Mouse (Mus musculus): ENCODE data around the gene Ube2e2. TPM values are rescaled to one million over a fixed set of nuclear protein-coding genes. Genes with fewer than 3 reads are reported as not detected.

Ube2e2 gene
- polyA plus RNA-seq, 1 experiment from 2014 or later, result 53.7 TPM

DNA sequence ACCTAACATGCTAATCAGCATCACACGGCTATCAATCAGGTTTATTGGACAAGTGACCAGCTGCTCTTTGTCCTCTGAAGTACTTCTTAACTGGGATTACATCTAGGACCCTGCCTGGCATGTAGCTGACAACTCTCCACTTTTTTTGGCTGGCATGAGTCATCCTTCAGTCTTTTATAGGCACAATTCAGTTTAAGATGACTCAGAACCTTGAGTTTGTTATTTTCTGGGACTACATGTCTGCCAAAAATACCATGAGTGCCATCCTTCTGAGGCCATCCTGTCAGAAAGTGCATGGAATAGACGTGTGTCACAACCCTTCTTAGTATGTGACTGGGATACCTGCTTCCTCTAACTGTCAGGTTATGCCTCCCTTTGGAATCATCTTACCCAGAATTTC is 120.3 kb downstream of the Ube2e2 start:
- Histone ChIP-seq H3K9ac (ENCODE audit: low read length) (no peak overlapping the region), H3K4me3 (ENCODE audit: control insufficient read depth in 1 of 2, insufficient read depth in 1 of 2, low read depth in 1 of 2, low read length in 2 of 2) (no peak overlapping the region), H3K27me3 (ENCODE audit: control insufficient read depth, insufficient read depth, low read length) (no peaks in the 10 kb centered on the region), H3K4me2 (ENCODE audit: low read length) (no peak overlapping the region), H3K4me1 (ENCODE audit: control insufficient read depth in 2 of 2, insufficient read depth in 2 of 2, low read length in 2 of 2) (peaks cover 0 to 5% of the 10 kb centered on the region in 2 experiments; a peak in 1 of 4 replicates), H3K36me3 (ENCODE audit: control insufficient read depth, insufficient read depth, low read length) (no peaks in the 10 kb centered on the region), H3K9me3 (ENCODE audit: control insufficient read depth, low read length) (no peaks in the 10 kb centered on the region), H3K27ac (replicated peaks in 1 of 2; ENCODE audit: control insufficient read depth in 1 of 2, insufficient read depth in 1 of 2, low read depth in 2 of 2, low read length in 2 of 2) (no peak overlapping the region)
- no peak for ATAC-seq (ENCODE audit: insufficient number of reproducible peaks, insufficient read depth, low FRiP score, low read depth)
- WGBS, result 24% methylated on average over 2 of the region's 2 CpGs

- Histone ChIP-seq H3K4me2 (ENCODE audit: low read length) (no peak overlapping the region), H3K27ac (replicated peaks in 1 of 2; ENCODE audit: control insufficient read depth in 1 of 2, insufficient read depth in 1 of 2, low read depth in 2 of 2, low read length in 2 of 2) (no peak overlapping the region), H3K4me3 (ENCODE audit: control insufficient read depth in 1 of 2, insufficient read depth in 1 of 2, low read depth in 1 of 2, low read length in 2 of 2) (no peak overlapping the region), H3K27me3 (ENCODE audit: control insufficient read depth, insufficient read depth, low read length) (no peaks in the 10 kb centered on the region), H3K9ac (ENCODE audit: low read length) (no peak overlapping the region), H3K9me3 (ENCODE audit: control insufficient read depth, low read length) (no peaks in the 10 kb centered on the region), H3K36me3 (ENCODE audit: control insufficient read depth, insufficient read depth, low read length) (no peaks in the 10 kb centered on the region), H3K4me1 (ENCODE audit: control insufficient read depth in 2 of 2, insufficient read depth in 2 of 2, low read length in 2 of 2) (peaks cover 2 to 3% of the 10 kb centered on the region in 2 experiments; a peak in 2 of 4 replicates)
- ATAC-seq (ENCODE audit: insufficient number of reproducible peaks, insufficient read depth, low FRiP score, low read depth), result no peak
- WGBS, result 54% methylated on average over 6 of the region's 6 CpGs
Observed at GRCm38 (mm10) chr14:18759601-18760356, 134.3 kb downstream of the Ube2e2 start.

GRCm38 (mm10) chr14:18758595-18759532 is 135.2 kb downstream of the Ube2e2 start:
- no peak overlapping the region for H3K4me2 ChIP-seq (ENCODE audit: low read length)
- no peaks in the 10 kb centered on the region for H3K9me3 ChIP-seq (ENCODE audit: control insufficient read depth, low read length)
- H3K36me3 ChIP-seq (ENCODE audit: control insufficient read depth, insufficient read depth, low read length), result no peaks in the 10 kb centered on the region
- H3K27me3 ChIP-seq (ENCODE audit: control insufficient read depth, insufficient read depth, low read length), result no peaks in the 10 kb centered on the region
- no peak overlapping the region for H3K9ac ChIP-seq (ENCODE audit: low read length)
- ATAC-seq (ENCODE audit: insufficient number of reproducible peaks, insufficient read depth, low FRiP score, low read depth), result no peak
- peaks cover 2 to 3% of the 10 kb centered on the region in 2 experiments; a peak in 2 of 4 replicates for H3K4me1 ChIP-seq (ENCODE audit: control insufficient read depth in 2 of 2, insufficient read depth in 2 of 2, low read length in 2 of 2)
- WGBS, result 66% methylated on average over 2 of the region's 2 CpGs
- H3K4me3 ChIP-seq (ENCODE audit: control insufficient read depth in 1 of 2, insufficient read depth in 1 of 2, low read depth in 1 of 2, low read length in 2 of 2), result no peak overlapping the region
- H3K27ac ChIP-seq (replicated peaks in 1 of 2; ENCODE audit: control insufficient read depth in 1 of 2, insufficient read depth in 1 of 2, low read depth in 2 of 2, low read length in 2 of 2), result no peak overlapping the region

- no peak for ATAC-seq (ENCODE audit: insufficient number of reproducible peaks, insufficient read depth, low FRiP score, low read depth)
- Histone ChIP-seq H3K36me3 (ENCODE audit: control insufficient read depth, insufficient read depth, low read length) (no peaks in the 10 kb centered on the region), H3K4me2 (ENCODE audit: low read length) (no peak overlapping the region), H3K27ac (replicated peaks in 1 of 2; ENCODE audit: control insufficient read depth in 1 of 2, insufficient read depth in 1 of 2, low read depth in 2 of 2, low read length in 2 of 2) (no peak overlapping the region), H3K9me3 (ENCODE audit: control insufficient read depth, low read length) (no peaks in the 10 kb centered on the region), H3K4me3 (ENCODE audit: control insufficient read depth in 1 of 2, insufficient read depth in 1 of 2, low read depth in 1 of 2, low read length in 2 of 2) (no peak overlapping the region), H3K4me1 (ENCODE audit: control insufficient read depth in 2 of 2, insufficient read depth in 2 of 2, low read length in 2 of 2) (peaks cover 2 to 3% of the 10 kb centered on the region in 2 experiments; a peak in 2 of 4 replicates), H3K9ac (ENCODE audit: low read length) (no peak overlapping the region), H3K27me3 (ENCODE audit: control insufficient read depth, insufficient read depth, low read length) (no peaks in the 10 kb centered on the region)
- 84% methylated on average over 2 of the region's 2 CpGs for WGBS
Observed at GRCm38 (mm10) chr14:18758003-18758402, 136.1 kb downstream of the Ube2e2 start.

DNA sequence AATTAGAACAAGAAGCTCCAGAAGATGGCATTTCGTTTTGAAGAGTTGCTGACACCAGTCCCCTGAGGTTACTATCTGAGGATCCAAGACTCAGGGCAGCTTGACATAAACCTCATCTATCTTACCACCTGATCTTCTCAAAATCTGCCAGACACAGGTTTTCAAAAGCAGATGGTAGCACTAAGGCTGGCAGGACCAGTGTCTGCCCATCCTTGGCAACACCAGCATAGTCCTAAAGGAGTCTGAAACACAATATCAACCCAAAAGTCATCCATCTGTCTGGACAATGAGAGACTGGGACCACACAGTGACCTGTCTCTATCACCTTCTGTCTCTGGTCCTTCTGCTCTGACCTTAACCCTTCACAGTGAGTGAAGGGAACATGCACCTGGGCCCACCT is 138.7 kb downstream of the Ube2e2 start:
- Histone ChIP-seq H3K4me3 (ENCODE audit: control insufficient read depth in 1 of 2, insufficient read depth in 1 of 2, low read depth in 1 of 2, low read length in 2 of 2) (no peak overlapping the region), H3K36me3 (ENCODE audit: control insufficient read depth, insufficient read depth, low read length) (no peaks in the 10 kb centered on the region), H3K27ac (replicated peaks in 1 of 2; ENCODE audit: control insufficient read depth in 1 of 2, insufficient read depth in 1 of 2, low read depth in 2 of 2, low read length in 2 of 2) (no peak overlapping the region), H3K9ac (ENCODE audit: low read length) (no peak overlapping the region), H3K4me1 (ENCODE audit: control insufficient read depth in 2 of 2, insufficient read depth in 2 of 2, low read length in 2 of 2) (peaks cover 2 to 3% of the 10 kb centered on the region in 2 experiments; a peak in 2 of 4 replicates), H3K27me3 (ENCODE audit: control insufficient read depth, insufficient read depth, low read length) (no peaks in the 10 kb centered on the region), H3K9me3 (ENCODE audit: control insufficient read depth, low read length) (no peaks in the 10 kb centered on the region), H3K4me2 (ENCODE audit: low read length) (no peak overlapping the region)
- ATAC-seq (ENCODE audit: insufficient number of reproducible peaks, insufficient read depth, low FRiP score, low read depth), result no peak
- WGBS, result 58% methylated on average over 1 of the region's 1 CpGs

- Histone ChIP-seq H3K4me1 (ENCODE audit: control insufficient read depth in 2 of 2, insufficient read depth in 2 of 2, low read length in 2 of 2) (peaks cover 2 to 3% of the 10 kb centered on the region in 2 experiments; a peak in 2 of 4 replicates), H3K36me3 (ENCODE audit: control insufficient read depth, insufficient read depth, low read length) (no peaks in the 10 kb centered on the region), H3K27me3 (ENCODE audit: control insufficient read depth, insufficient read depth, low read length) (no peaks in the 10 kb centered on the region), H3K9me3 (ENCODE audit: control insufficient read depth, low read length) (0 out of 2 replicates have a peak, but pooled peaks cover 2% of the 10 kb centered on the region), H3K4me2 (ENCODE audit: low read length) (no peak overlapping the region), H3K27ac (replicated peaks in 1 of 2; ENCODE audit: control insufficient read depth in 1 of 2, insufficient read depth in 1 of 2, low read depth in 2 of 2, low read length in 2 of 2) (no peak overlapping the region), H3K9ac (ENCODE audit: low read length) (no peak overlapping the region), H3K4me3 (ENCODE audit: control insufficient read depth in 1 of 2, insufficient read depth in 1 of 2, low read depth in 1 of 2, low read length in 2 of 2) (no peak overlapping the region)
- no peak for ATAC-seq (ENCODE audit: insufficient number of reproducible peaks, insufficient read depth, low FRiP score, low read depth)
- 91% methylated on average over 2 of the region's 2 CpGs for WGBS
Observed at GRCm38 (mm10) chr14:18754595-18754994, 139.5 kb downstream of the Ube2e2 start.

- ATAC-seq (ENCODE audit: insufficient number of reproducible peaks, insufficient read depth, low FRiP score, low read depth), result no peak
- H3K27ac ChIP-seq (replicated peaks in 1 of 2; ENCODE audit: control insufficient read depth in 1 of 2, insufficient read depth in 1 of 2, low read depth in 2 of 2, low read length in 2 of 2), result no peak overlapping the region
- H3K9ac ChIP-seq (ENCODE audit: low read length), result no peak overlapping the region
- H3K36me3 ChIP-seq (ENCODE audit: control insufficient read depth, insufficient read depth, low read length), result no peaks in the 10 kb centered on the region
- WGBS, result 72% methylated on average over 2 of the region's 2 CpGs
- H3K4me1 ChIP-seq (ENCODE audit: control insufficient read depth in 2 of 2, insufficient read depth in 2 of 2, low read length in 2 of 2), result peaks cover 1 to 2% of the 10 kb centered on the region in 2 experiments; a peak in 2 of 4 replicates
- no peak overlapping the region for H3K4me3 ChIP-seq (ENCODE audit: control insufficient read depth in 1 of 2, insufficient read depth in 1 of 2, low read depth in 1 of 2, low read length in 2 of 2)
- 0 out of 2 replicates have a peak, but pooled peaks cover 3% of the 10 kb centered on the region for H3K9me3 ChIP-seq (ENCODE audit: control insufficient read depth, low read length)
- no peaks in the 10 kb centered on the region for H3K27me3 ChIP-seq (ENCODE audit: control insufficient read depth, insufficient read depth, low read length)
- H3K4me2 ChIP-seq (ENCODE audit: low read length), result no peak overlapping the region
Observed at GRCm38 (mm10) chr14:18754001-18754400, 140.1 kb downstream of the Ube2e2 start.

Measured in heart, embryonic 14.5 days (tissue).